ENCODE assay signal across 12 mouse cellular contexts in the genomic region with DNA sequence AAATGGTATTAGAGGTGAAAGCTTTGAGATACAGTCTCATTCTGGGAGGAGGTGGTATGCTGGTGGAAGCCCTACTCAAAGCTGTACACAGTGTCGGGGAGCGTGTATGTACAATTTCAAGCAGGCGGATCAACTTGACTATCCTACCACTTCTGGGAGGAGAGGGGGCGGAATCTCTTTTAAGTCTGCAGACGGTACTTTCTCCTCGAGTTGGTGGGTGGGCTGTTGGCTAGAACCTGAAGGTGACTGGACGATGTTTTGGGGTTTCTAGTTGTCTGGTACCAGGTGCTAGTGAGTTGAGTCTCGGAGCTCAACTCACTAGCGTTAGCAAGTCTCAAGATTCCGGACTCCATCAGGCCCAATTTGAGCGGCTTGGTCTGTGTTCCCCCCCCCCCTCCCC. TPM values are rescaled to one million over a fixed set of nuclear protein-coding genes. Genes with fewer than 3 reads are reported as not detected.
DNase-seq lines count a peak whose midpoint lies in the region; ATAC-seq and TF ChIP-seq lines count a peak whose summit lies in the region.
"Had no signal": no experiment of that assay in that cellular context is flagged by ENCODE, and none has a peak within 500 bp of the region (broad histone marks: within the 10 kb centered on the region; RNA-seq: fewer than 3 reads in every experiment).

No protein-coding gene starts in this region.

- peaks cover 20% of the 10 kb centered on the region for H3K4me1 ChIP-seq in kidney, postnatal 0 days (replicated peaks; ENCODE audit: insufficient read depth, low read length)
- peaks cover 24% of the 10 kb centered on the region for H3K4me1 ChIP-seq in kidney, embryonic 16.5 days (ENCODE audit: insufficient read depth, low read length)
- H3K4me1 ChIP-seq in forebrain, embryonic 10.5 days, result peaks cover 73% of the 10 kb centered on the region
- peaks cover 63% of the 10 kb centered on the region for H3K4me1 ChIP-seq in midbrain, embryonic 12.5 days

- TF ChIP-seq CTCF in kidney, postnatal 0 days (IDR thresholded peaks at IDR 0.05; ENCODE audit: low read depth), result no peak

- no peak for ATAC-seq in kidney, postnatal 0 days (replicated peaks; ENCODE audit: low FRiP score, low read depth)
- no peak for ATAC-seq in kidney, embryonic 16.5 days (ENCODE audit: low FRiP score, low TSS enrichment)
- ATAC-seq in midbrain, embryonic 12.5 days (ENCODE audit: low FRiP score, low read depth), result no peak

- H3K27me3 ChIP-seq in kidney, postnatal 0 days (ENCODE audit: insufficient read depth, low read length), result peaks cover 65% of the 10 kb centered on the region
- H3K27me3 ChIP-seq in kidney, embryonic 16.5 days (ENCODE audit: insufficient read depth, low read length), result peaks cover 78% of the 10 kb centered on the region
- H3K27me3 ChIP-seq in forebrain, embryonic 10.5 days (ENCODE audit: poor library complexity, severe bottlenecking), result peaks cover 90% of the 10 kb centered on the region
- peaks cover 83% of the 10 kb centered on the region for H3K27me3 ChIP-seq in midbrain, embryonic 12.5 days

- H3K36me3 ChIP-seq in kidney, postnatal 0 days (ENCODE audit: insufficient read depth, low read length), result no peaks in the 10 kb centered on the region
- H3K36me3 ChIP-seq in kidney, embryonic 16.5 days (ENCODE audit: insufficient read depth, low read length), result no peaks in the 10 kb centered on the region
- no peaks in the 10 kb centered on the region for H3K36me3 ChIP-seq in forebrain, embryonic 10.5 days (replicated peaks)
- no peaks in the 10 kb centered on the region for H3K36me3 ChIP-seq in midbrain, embryonic 12.5 days
- H3K36me3 ChIP-seq: hindbrain, embryonic 15.5 days had no signal

- H3K9me3 ChIP-seq in kidney, postnatal 0 days (replicated peaks; ENCODE audit: low read length), result no peaks in the 10 kb centered on the region
- no peaks in the 10 kb centered on the region for H3K9me3 ChIP-seq in kidney, embryonic 16.5 days (ENCODE audit: low read length)
- H3K9me3 ChIP-seq in forebrain, embryonic 10.5 days, result no peaks in the 10 kb centered on the region
- H3K9me3 ChIP-seq in midbrain, embryonic 12.5 days, result no peaks in the 10 kb centered on the region
- H3K9me3 ChIP-seq: hindbrain, embryonic 15.5 days had no signal

- peak overlapping the region; percentile 14; the same call in 1 of the 2 replicates for H3K4me3 ChIP-seq in kidney, postnatal 0 days (replicated peaks; ENCODE audit: low read depth, low read length)
- no peak overlapping the region for H3K4me3 ChIP-seq in kidney, embryonic 16.5 days (ENCODE audit: low read length)
- H3K4me3 ChIP-seq in forebrain, embryonic 10.5 days, result peak overlapping the region; percentile 58
- H3K4me3 ChIP-seq in midbrain, embryonic 12.5 days, result peak overlapping the region; percentile 34; the same call in 1 of the 2 replicates

- WGBS in kidney, postnatal 0 days, result 3% methylated on average over 11 of the region's 11 CpGs
- whole genome bisulfite sequencing in kidney, embryonic 16.5 days, result 2% methylated on average over 11 of the region's 11 CpGs
- 1% methylated on average over 11 of the region's 11 CpGs for WGBS in forebrain, embryonic 10.5 days
- WGBS in midbrain, embryonic 12.5 days, result 2% methylated on average over 11 of the region's 11 CpGs

- no peak overlapping the region for H3K27ac ChIP-seq in kidney, postnatal 0 days
- no peak overlapping the region for H3K27ac ChIP-seq in kidney, embryonic 16.5 days (ENCODE audit: low read length)
- peak overlapping the region; percentile 96 for H3K27ac ChIP-seq in forebrain, embryonic 10.5 days
- no peak overlapping the region for H3K27ac ChIP-seq in midbrain, embryonic 12.5 days (replicated peaks)
- H3K27ac ChIP-seq: hindbrain, embryonic 15.5 days had no signal

- no peak overlapping the region for H3K9ac ChIP-seq in kidney, postnatal 0 days (ENCODE audit: low read depth, low read length)
- no peak overlapping the region for H3K9ac ChIP-seq in kidney, embryonic 16.5 days (replicated peaks; ENCODE audit: low read length)
- no peak overlapping the region for H3K9ac ChIP-seq in midbrain, embryonic 12.5 days (replicated peaks)
- H3K9ac ChIP-seq: hindbrain, embryonic 15.5 days had no signal

- H3K4me2 ChIP-seq in kidney, postnatal 0 days (ENCODE audit: low read length), result peak overlapping the region; percentile 40; the same call in 1 of the 2 replicates
- no peak overlapping the region for H3K4me2 ChIP-seq in kidney, embryonic 16.5 days (replicated peaks; ENCODE audit: low read depth, low read length)
- H3K4me2 ChIP-seq in midbrain, embryonic 12.5 days (replicated peaks), result peak overlapping the region; percentile 59

- DNase-seq in embryo, embryonic 11 days, result peak; percentile 19
- no peak for DNase-seq in embryo, embryonic 9.5 days (ENCODE audit: extremely low spot score)
- no peak for DNase-seq in kidney, postnatal 0 days (ENCODE audit: low spot score)
- DNase-seq in forebrain, embryonic 10.5 days (ENCODE audit: extremely low spot score, low spot score), result peak; percentile 22
- DNase-seq in urinary bladder, postnatal 14 days (ENCODE audit: low spot score), result no peak
- DNase-seq in B cell, adult 2 months, result no peak
- DNase-seq: adrenal gland, postnatal 36 days; cerebellum, postnatal 10 days had no signal

RNA-seq across cellular contexts. Expression of a gene that starts 51.4 kb away (rescaled TPM):
- 26.6 and 27.9 TPM in 2 replicates for polyA plus RNA-seq in kidney, postnatal 0 days (2015; fragmentation: Nextera tagmentation; extraction: Ambion mirVana)
- polyA plus RNA-seq in kidney, embryonic 16.5 days (2015; fragmentation: Nextera tagmentation; extraction: Ambion mirVana), result 18.2 and 18.5 TPM in 2 replicates
- polyA plus RNA-seq in forebrain, embryonic 10.5 days (2016; fragmentation: Nextera tagmentation; extraction: Ambion mirVana), result 44.2 and 44.7 TPM in 2 replicates
- 35.4 and 40.1 TPM in 2 replicates for polyA plus RNA-seq in midbrain, embryonic 12.5 days (2016; fragmentation: Nextera tagmentation; extraction: Ambion mirVana)

RNA-seq across cellular contexts. Expression of a gene that starts 51.6 kb away (rescaled TPM):
- polyA plus RNA-seq in kidney, postnatal 0 days (2015; fragmentation: Nextera tagmentation; extraction: Ambion mirVana), result not detected in 2 replicates
- polyA plus RNA-seq in kidney, embryonic 16.5 days (2015; fragmentation: Nextera tagmentation; extraction: Ambion mirVana), result 0.14 TPM in 1 of 2 replicates, not detected in the other
- 80.9 and 87.7 TPM in 2 replicates for polyA plus RNA-seq in forebrain, embryonic 10.5 days (2016; fragmentation: Nextera tagmentation; extraction: Ambion mirVana)
- polyA plus RNA-seq in midbrain, embryonic 12.5 days (2016; fragmentation: Nextera tagmentation; extraction: Ambion mirVana), result 35.2 and 46.5 TPM in 2 replicates
- polyA plus RNA-seq: liver, adult 2 months had no signal

Comparison
In these comparisons a context has a peak if more than half of its experiments do, and no peak if none do; other contexts are left out.
1. DNase-seq: peak in embryo, embryonic 11 days (single experiment) and forebrain, embryonic 10.5 days (single experiment); none in embryo, embryonic 9.5 days (single experiment), kidney, postnatal 0 days (single experiment), urinary bladder, postnatal 14 days (single experiment) and B cell, adult 2 months (0 of 2).
2. RNA of a gene that starts 51.6 kb away (polyA plus RNA-seq): 80.9 to 87.7 TPM in forebrain, embryonic 10.5 days and 35.2 to 46.5 TPM in midbrain, embryonic 12.5 days; not detected in kidney, postnatal 0 days and 0.14 TPM in kidney, embryonic 16.5 days; every median in the first group is over 10 times any median in the second.